Mouse (Mus musculus) heart, postnatal 0 days (tissue): ENCODE data around the gene Tmem238. TPM values are rescaled to one million over a fixed set of nuclear protein-coding genes. Genes with fewer than 3 reads are reported as not detected.
"Not testable (repeated sequence)": the region's sequence is repeated elsewhere in the genome, so short reads cannot be mapped to it uniquely, and the experiment has no call there.

Experiments
- ATAC-seq: fragments of 200-750 bp; cut with Nextera tagmentation; 2 replicates; pipeline ENCODE4 v1.8.0; 2017; ENCODE audit warnings: low read depth, moderate number of reproducible peaks, moderate library complexity; ENCODE audit not compliant: insufficient read depth
- DNase-seq: peaks from one replicate; pipeline ENCODE4 v3.0.0-alpha.2; 2016; ENCODE audit warnings: low spot score
- H3K27ac ChIP-seq: fragments of 300-500 bp; sonication (generic); 2 replicates; pipeline ENCODE4 v1.5.1; 2014; ENCODE audit warnings: low read depth, mild to moderate bottlenecking
- H3K27me3 ChIP-seq: fragments of 300-500 bp; sonication (generic); 2 replicates; pipeline ENCODE4 v1.6.1; 2014; ENCODE audit warnings: low read length, mixed read lengths; ENCODE audit not compliant: control insufficient read depth, insufficient read depth
- H3K36me3 ChIP-seq: fragments of 300-500 bp; sonication (generic); replicated peaks from 2 replicates; pipeline ENCODE4 v1.6.1; 2014; ENCODE audit warnings: low read length, mixed read lengths; ENCODE audit not compliant: control insufficient read depth, insufficient read depth
- H3K4me1 ChIP-seq: fragments of 300-500 bp; sonication (generic); 2 replicates; pipeline ENCODE4 v1.6.1; 2014; ENCODE audit warnings: antibody characterized with exemption; ENCODE audit not compliant: control insufficient read depth, insufficient read depth
- H3K4me2 ChIP-seq: fragments of 300-500 bp; sonication (generic); 2 replicates; pipeline ENCODE4 v1.6.1; 2014; ENCODE audit warnings: low read depth, mild to moderate bottlenecking, low read length, moderate library complexity
- H3K4me3 ChIP-seq: fragments of 300-500 bp; sonication (generic); 2 replicates; pipeline ENCODE4 v1.5.1; 2014; ENCODE audit warnings: low read depth, low read length
- H3K9ac ChIP-seq: fragments of 300-500 bp; sonication (generic); replicated peaks from 2 replicates; pipeline ENCODE4 v1.6.1; 2014; ENCODE audit warnings: low read depth, low read length, mixed read lengths
- H3K9me3 ChIP-seq: fragments of 300-500 bp; sonication (generic); replicated peaks from 2 replicates; pipeline ENCODE4 v1.6.1; 2016; ENCODE audit warnings: low read length; ENCODE audit not compliant: control insufficient read depth
- CTCF ChIP-seq: IDR thresholded peaks from 2 replicates; pipeline ENCODE4 v1.5.1; 2016; ENCODE audit warnings: antibody characterized with exemption, control low read depth, low read depth
- EP300 ChIP-seq: IDR thresholded peaks from 2 replicates; pipeline ENCODE4 v1.6.1; 2016; ENCODE audit warnings: antibody characterized with exemption, low read depth
- WGBS: fragments of 180-500 bp; shearing (Covaris S2); extraction: QIAGEN DNeasy Blood & Tissue Kit; methylation state at CpG from one replicate; pipeline ENCODE4 v1.1.7; 2014; 5-methylcytosine and 5-hydroxymethylcytosine counted together
- polyA plus RNA-seq: library from polyadenylated mRNA; unstranded; fragments of >200 nt; fragmentation: Nextera tagmentation; extraction: Ambion mirVana; gene quantifications from 2 replicates; pipeline ENCODE4 v1.2.1, GENCODE M21; 2015
- total RNA-seq: library from RNA; depleted of rRNA; stranded (reverse); fragments of >200 nt; gene quantifications from 2 replicates; pipeline ENCODE4 v1.2.3, GENCODE M21; 2014; ENCODE audit warnings: low replicate concordance

The Tmem238 gene
- total and polyA plus RNA-seq, 2 experiments from 2014 or later = 2.2 to 8.6 TPM

DNA sequence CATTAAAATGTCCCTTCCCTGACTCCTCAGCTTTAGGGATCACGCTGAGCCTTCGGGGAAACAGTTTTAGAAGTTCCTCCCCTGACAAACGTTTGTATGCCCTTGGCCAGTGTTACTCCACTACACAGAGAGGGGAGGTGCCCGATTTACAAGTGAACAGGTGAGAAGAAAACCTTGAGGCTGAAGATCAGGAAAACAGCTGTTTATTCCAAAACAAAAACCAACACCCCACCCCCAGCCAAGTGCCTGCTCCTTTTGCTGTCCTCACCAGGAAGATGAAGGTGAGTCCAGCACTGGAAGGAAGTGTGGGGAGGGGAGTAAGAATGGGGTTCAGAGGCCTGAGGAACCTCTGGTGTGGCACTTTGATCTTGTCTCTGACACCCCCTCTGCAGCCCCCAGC lies 35.9 kb upstream of the Tmem238 start:
- Histone ChIP-seq H3K27me3 (peaks cover 10% of the 10 kb centered on the region; the same call in 1 of the 2 replicates), H3K4me1 (no peaks in the 10 kb centered on the region), H3K9ac (no peak overlapping the region), H3K36me3 (no peaks in the 10 kb centered on the region), H3K27ac (no peak overlapping the region), H3K9me3 (no peaks in the 10 kb centered on the region), H3K4me2 (no peak overlapping the region), H3K4me3 (no peak overlapping the region)
- WGBS = 40% methylated on average over 4 of the region's 4 CpGs
- TF ChIP-seq EP300 (no peak), CTCF (no peak)
- ATAC-seq = no peak
- no peak for DNase-seq

DNA sequence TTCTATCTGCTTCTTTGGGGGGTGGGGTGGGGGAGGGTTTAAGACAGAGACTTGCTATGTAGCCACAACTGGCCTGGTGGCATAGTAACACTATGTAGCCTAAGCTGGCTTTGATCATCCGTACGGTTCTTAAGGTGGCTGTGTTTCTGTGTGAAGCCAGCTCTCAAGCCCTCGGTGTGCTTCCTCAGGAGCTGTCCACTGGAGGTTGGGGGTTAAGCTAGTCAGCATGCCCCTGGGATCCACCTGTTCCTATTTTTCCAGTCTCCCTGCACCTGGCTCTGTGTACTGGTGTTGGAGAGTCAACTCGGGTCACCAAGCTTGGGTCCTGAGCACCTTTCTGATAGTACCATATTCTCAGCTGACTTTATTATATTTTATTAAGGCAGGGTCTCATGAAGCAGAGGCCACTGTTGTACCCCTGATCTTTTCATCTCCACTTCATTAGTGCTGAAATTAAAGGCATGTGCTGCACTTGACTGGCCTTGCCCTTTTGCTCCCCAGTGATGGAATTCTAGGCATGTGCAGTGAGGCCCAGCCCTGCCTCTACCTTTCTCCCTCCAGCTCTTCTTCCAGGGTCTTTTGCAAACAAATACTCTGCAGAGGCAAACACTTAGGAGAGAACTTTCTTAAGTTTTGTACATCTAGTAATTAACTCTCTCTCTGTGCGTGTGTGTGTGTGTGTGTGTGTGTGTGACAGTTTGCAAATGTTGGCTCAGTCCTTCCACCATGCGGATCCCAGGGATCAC lies 32.9 kb upstream of the Tmem238 start:
- no peaks in the 10 kb centered on the region for H3K4me1 ChIP-seq
- H3K4me2 ChIP-seq = no peak overlapping the region
- no peaks in the 10 kb centered on the region for H3K27me3 ChIP-seq
- no peaks in the 10 kb centered on the region for H3K36me3 ChIP-seq
- 55% methylated on average over 6 of the region's 6 CpGs for WGBS
- DNase-seq = no peak
- H3K27ac ChIP-seq = no peak overlapping the region
- no peak overlapping the region for H3K4me3 ChIP-seq
- H3K9me3 ChIP-seq = no peaks in the 10 kb centered on the region
- no peak overlapping the region for H3K9ac ChIP-seq
- TF ChIP-seq CTCF = no peak
- TF ChIP-seq EP300 = no peak
- no peak for ATAC-seq

DNA sequence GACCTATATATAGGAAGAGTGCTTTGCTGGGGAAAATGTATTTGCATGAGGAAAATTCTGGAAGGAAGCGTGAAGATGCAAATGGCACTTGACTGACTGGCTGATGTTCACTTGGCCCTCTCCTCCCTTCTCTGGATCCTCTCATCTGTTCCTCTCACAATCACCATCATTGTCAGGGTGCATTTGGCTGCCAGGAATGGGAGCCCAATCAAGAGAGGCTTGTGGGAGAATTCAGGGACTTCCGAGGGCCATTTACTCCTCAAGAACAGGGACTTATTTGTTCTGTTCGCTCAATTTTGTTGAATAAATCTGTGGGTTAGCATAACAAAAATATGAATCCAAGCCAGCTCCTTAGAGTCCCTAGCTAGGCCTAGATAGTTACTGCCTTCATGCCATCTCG lies 32.2 kb upstream of the Tmem238 start:
- DNase-seq (no peak), ATAC-seq (no peak)

DNA sequence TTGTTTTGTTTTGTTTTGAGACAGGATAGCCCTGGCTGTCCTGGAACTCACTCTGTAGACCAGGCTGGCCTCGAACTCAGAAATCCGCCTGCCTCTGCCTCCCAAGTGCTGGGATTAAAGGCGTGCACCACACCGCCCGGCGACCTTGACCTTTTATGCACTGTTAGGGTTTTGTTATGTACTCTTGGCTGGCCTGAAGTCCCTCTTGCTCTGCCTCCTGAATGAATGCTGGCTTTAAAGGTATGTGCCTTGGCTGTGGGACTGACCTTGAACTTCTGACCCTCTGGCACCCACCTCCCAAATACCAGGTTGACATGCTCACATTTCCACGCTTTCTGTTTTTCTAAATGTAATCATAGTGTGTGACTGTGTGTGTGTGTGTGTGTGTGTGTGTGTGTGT lies 31.5 kb upstream of the Tmem238 start:
- not testable (repeated sequence) for H3K9ac ChIP-seq, ATAC-seq, H3K27me3 ChIP-seq, H3K36me3 ChIP-seq, H3K9me3 ChIP-seq, H3K4me1 ChIP-seq, DNase-seq, H3K27ac ChIP-seq, H3K4me3 ChIP-seq, H3K4me2 ChIP-seq
- WGBS = 83% methylated on average over 7 of the region's 7 CpGs

More for the DNA sequence above, 32.2 kb upstream of the Tmem238 start:
- no peaks in the 10 kb centered on the region for H3K36me3 ChIP-seq
- WGBS = 78% methylated on average over 4 of the region's 4 CpGs
- no peaks in the 10 kb centered on the region for H3K9me3 ChIP-seq
- no peak for TF ChIP-seq CTCF
- no peak for TF ChIP-seq EP300
- H3K9ac ChIP-seq = no peak overlapping the region
- no peak overlapping the region for H3K4me3 ChIP-seq
- no peaks in the 10 kb centered on the region for H3K4me1 ChIP-seq
- no peak overlapping the region for H3K27ac ChIP-seq
- no peak overlapping the region for H3K4me2 ChIP-seq
- no peaks in the 10 kb centered on the region for H3K27me3 ChIP-seq

DNA sequence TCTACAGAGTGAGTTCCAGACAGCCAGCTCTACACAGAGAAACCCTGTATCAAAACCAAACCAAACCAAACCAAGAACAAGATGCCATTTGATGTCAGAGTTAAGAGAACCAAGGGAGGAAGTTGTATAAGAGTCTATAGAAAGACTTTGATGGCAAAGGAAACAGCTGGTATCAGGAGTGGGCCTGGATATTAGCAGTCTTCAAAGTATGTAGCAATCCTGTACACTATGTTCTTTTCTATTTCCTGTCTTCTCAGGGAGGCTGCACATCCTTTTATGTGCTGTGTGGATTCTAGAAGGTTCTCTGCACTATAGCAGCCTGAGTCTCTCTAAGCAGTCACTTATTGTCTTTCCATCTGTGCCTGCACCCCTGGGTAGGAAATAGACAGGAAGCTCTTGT lies 27.1 kb upstream of the Tmem238 start:
- H3K4me3 ChIP-seq = no peak overlapping the region
- H3K36me3 ChIP-seq = no peaks in the 10 kb centered on the region
- TF ChIP-seq EP300 (peak; percentile 74; the same call in 1 of the 2 replicates), CTCF (no peak)
- peak overlapping the region; percentile 55 for H3K27ac ChIP-seq
- ATAC-seq (no peak), DNase-seq (peak; percentile 51)
- H3K9ac ChIP-seq = no peak overlapping the region
- no peaks in the 10 kb centered on the region for H3K9me3 ChIP-seq
- H3K4me1 ChIP-seq = 0 out of 2 replicates have a peak, but pooled peaks cover 6% of the 10 kb centered on the region
- H3K4me2 ChIP-seq = no peak overlapping the region
- no peaks in the 10 kb centered on the region for H3K27me3 ChIP-seq
